Mouse (Mus musculus): ENCODE data around the gene Htr6. TPM values are rescaled to one million over a fixed set of nuclear protein-coding genes. Genes with fewer than 3 reads are reported as not detected.
A peak's percentile ranks its signal among the peaks of the same experiment; 100 is the strongest.

Htr6 gene
- polyA plus RNA-seq (2012; rRNA removed): 1.8 and 2.0 TPM in 2 replicates

DNA sequence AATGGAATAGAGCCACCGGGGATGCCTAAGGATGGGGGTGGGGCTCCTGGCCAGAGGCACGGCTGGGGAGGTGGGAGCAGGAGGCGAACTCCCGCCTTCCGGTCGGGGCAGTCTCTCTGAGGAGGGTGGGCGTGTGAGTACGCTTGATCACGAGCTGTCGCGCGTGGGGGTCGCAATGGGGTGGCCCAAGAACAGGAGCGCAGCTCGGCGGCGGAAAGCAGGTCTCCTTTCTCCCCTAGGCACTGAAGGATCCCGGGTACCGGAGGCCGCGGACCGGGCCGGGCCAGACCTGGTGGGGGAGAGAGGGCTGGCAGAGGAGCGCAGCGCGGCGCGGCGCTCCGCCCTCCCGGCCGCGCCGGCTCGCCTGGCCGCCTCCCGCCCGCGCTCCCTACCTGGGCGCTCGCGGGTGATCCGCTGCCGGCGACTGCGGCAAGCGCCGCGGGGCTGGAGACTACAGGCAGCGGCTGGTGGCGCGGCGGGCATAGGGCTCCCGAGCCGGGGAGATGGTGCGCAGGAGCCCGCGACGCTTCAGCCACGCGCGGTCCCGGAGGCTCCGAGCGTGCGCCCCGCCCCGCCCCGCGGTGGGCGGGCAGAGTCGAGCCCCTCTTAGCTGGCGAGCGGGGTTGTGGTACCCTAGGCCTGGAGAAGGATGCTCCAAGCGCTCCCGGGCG is at the start of gene Htr6:
TSS of gene Htr6 (minus strand) at position 530 of the 671 bp plus-strand sequence.
- DNase-seq (ENCODE audit: low read depth): no peak
- no peak for TF ChIP-seq POLR2A (IDR thresholded peaks at IDR 0.05; ENCODE audit: borderline replicate concordance, extremely low read depth, insufficient read depth, insufficient read length, poor library complexity, severe bottlenecking)
- TF ChIP-seq CTCF (IDR thresholded peaks at IDR 0.05; ENCODE audit: borderline replicate concordance, extremely low read depth, insufficient read depth, insufficient read length): no peak

DNA sequence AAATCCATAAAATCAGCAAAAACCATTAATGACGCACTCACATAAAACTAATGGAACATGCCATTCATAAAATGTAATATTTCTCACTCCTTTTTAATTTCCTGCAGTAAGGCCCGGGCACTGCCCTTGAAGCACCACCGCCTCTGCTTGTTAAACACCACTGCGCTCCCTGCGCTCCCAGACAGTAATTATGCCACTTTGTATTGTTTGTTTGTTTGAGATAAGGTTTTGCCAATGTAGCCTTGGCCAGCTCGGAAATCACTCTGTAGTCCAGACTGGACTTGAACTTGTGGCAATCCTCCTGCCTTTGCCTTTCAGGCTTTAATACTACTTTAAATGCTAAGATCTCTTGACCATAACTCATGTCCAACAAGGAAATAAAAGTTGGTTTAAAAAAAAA is 49.6 kb upstream of the Htr6 start:
- no peak for DNase-seq (ENCODE audit: low read depth)
- TF ChIP-seq POLR2A (IDR thresholded peaks at IDR 0.05; ENCODE audit: borderline replicate concordance, extremely low read depth, insufficient read depth, insufficient read length, poor library complexity, severe bottlenecking) (no peak), CTCF (IDR thresholded peaks at IDR 0.05; ENCODE audit: borderline replicate concordance, extremely low read depth, insufficient read depth, insufficient read length) (no peak)

- no peak for TF ChIP-seq POLR2A (IDR thresholded peaks at IDR 0.05; ENCODE audit: borderline replicate concordance, extremely low read depth, insufficient read depth, insufficient read length, poor library complexity, severe bottlenecking)
- no peak for TF ChIP-seq CTCF (IDR thresholded peaks at IDR 0.05; ENCODE audit: borderline replicate concordance, extremely low read depth, insufficient read depth, insufficient read length)
Measured at GRCm38 (mm10) chr4:139122557-139122956, 47.2 kb upstream of the Htr6 start.

GRCm38 (mm10) chr4:139120998-139121397 is 45.6 kb upstream of the Htr6 start:
- no peak for DNase-seq (ENCODE audit: low read depth)
- TF ChIP-seq CTCF (IDR thresholded peaks at IDR 0.05; ENCODE audit: borderline replicate concordance, extremely low read depth, insufficient read depth, insufficient read length) (no peak), POLR2A (IDR thresholded peaks at IDR 0.05; ENCODE audit: borderline replicate concordance, extremely low read depth, insufficient read depth, insufficient read length, poor library complexity, severe bottlenecking) (no peak)

More at GRCm38 (mm10) chr4:139122557-139122956, 47.2 kb upstream of the Htr6 start:
- DNase-seq (ENCODE audit: low read depth): no peak

- no peak for TF ChIP-seq CTCF (IDR thresholded peaks at IDR 0.05; ENCODE audit: borderline replicate concordance, extremely low read depth, insufficient read depth, insufficient read length)
- no peak for TF ChIP-seq POLR2A (IDR thresholded peaks at IDR 0.05; ENCODE audit: borderline replicate concordance, extremely low read depth, insufficient read depth, insufficient read length, poor library complexity, severe bottlenecking)
Measured at GRCm38 (mm10) chr4:139120281-139120814, 45.0 kb upstream of the Htr6 start.

GRCm38 (mm10) chr4:139116356-139117063 is 41.1 kb upstream of the Htr6 start:
- DNase-seq (ENCODE audit: low read depth): peak; percentile 63
- TF ChIP-seq POLR2A (IDR thresholded peaks at IDR 0.05; ENCODE audit: borderline replicate concordance, extremely low read depth, insufficient read depth, insufficient read length, poor library complexity, severe bottlenecking) (no peak), CTCF (IDR thresholded peaks at IDR 0.05; ENCODE audit: borderline replicate concordance, extremely low read depth, insufficient read depth, insufficient read length) (no peak)

More at GRCm38 (mm10) chr4:139120281-139120814, 45.0 kb upstream of the Htr6 start:
- DNase-seq (ENCODE audit: low read depth): no peak

GRCm38 (mm10) chr4:139115721-139116120 is 40.4 kb upstream of the Htr6 start:
- no peak for DNase-seq (ENCODE audit: low read depth)
- TF ChIP-seq POLR2A (IDR thresholded peaks at IDR 0.05; ENCODE audit: borderline replicate concordance, extremely low read depth, insufficient read depth, insufficient read length, poor library complexity, severe bottlenecking) (no peak), CTCF (IDR thresholded peaks at IDR 0.05; ENCODE audit: borderline replicate concordance, extremely low read depth, insufficient read depth, insufficient read length) (peak; percentile 36; the same call in 1 of the 2 replicates)

DNA sequence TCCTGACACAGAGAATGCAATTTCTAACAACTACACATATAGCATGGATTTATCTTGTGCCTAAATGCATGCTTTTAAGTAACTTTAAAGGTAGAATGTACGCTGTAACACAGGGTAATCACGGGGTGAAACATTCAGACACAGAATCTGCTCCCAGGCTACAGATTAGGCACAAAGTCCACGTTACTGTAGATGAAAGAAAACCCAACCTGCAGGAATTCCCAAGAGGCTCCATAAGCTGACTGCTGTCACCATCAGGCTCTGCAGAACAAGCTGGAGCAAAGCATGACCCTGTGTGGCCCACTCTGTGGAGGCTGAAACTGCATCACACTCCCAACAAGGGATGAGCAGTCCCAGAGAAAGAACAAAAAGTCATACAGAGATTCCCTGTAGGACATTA is 37.1 kb upstream of the Htr6 start:
- DNase-seq (ENCODE audit: low read depth): no peak
- TF ChIP-seq POLR2A (IDR thresholded peaks at IDR 0.05; ENCODE audit: borderline replicate concordance, extremely low read depth, insufficient read depth, insufficient read length, poor library complexity, severe bottlenecking): no peak
- TF ChIP-seq CTCF (IDR thresholded peaks at IDR 0.05; ENCODE audit: borderline replicate concordance, extremely low read depth, insufficient read depth, insufficient read length): no peak

DNA sequence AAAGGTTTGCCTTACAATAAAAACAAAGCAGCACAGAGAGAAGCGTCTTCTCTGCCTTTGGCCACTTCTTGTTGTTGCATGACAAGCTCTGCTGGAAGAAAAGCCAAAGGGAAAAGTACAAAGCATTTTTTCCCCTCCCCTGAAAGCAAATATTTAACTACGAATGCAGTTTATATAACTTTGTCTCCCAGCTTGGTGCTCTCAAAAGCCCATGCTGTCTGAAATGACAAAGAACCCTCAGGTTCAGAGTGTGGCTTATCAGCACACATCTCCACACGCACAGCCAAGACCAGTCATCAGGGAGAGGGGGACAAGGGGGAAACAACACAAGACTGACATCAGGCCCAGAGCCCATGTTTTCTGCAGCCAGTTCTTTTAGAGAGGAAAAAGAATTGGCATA is 36.1 kb upstream of the Htr6 start:
- TF ChIP-seq CTCF (IDR thresholded peaks at IDR 0.05; ENCODE audit: borderline replicate concordance, extremely low read depth, insufficient read depth, insufficient read length): no peak
- no peak for TF ChIP-seq POLR2A (IDR thresholded peaks at IDR 0.05; ENCODE audit: borderline replicate concordance, extremely low read depth, insufficient read depth, insufficient read length, poor library complexity, severe bottlenecking)
- DNase-seq (ENCODE audit: low read depth): no peak

GRCm38 (mm10) chr4:139110858-139111257 is 35.5 kb upstream of the Htr6 start:
- no peak for DNase-seq (ENCODE audit: low read depth)
- no peak for TF ChIP-seq CTCF (IDR thresholded peaks at IDR 0.05; ENCODE audit: borderline replicate concordance, extremely low read depth, insufficient read depth, insufficient read length)
- TF ChIP-seq POLR2A (IDR thresholded peaks at IDR 0.05; ENCODE audit: borderline replicate concordance, extremely low read depth, insufficient read depth, insufficient read length, poor library complexity, severe bottlenecking): no peak

- no peak for DNase-seq (ENCODE audit: low read depth)
- no peak for TF ChIP-seq CTCF (IDR thresholded peaks at IDR 0.05; ENCODE audit: borderline replicate concordance, extremely low read depth, insufficient read depth, insufficient read length)
- no peak for TF ChIP-seq POLR2A (IDR thresholded peaks at IDR 0.05; ENCODE audit: borderline replicate concordance, extremely low read depth, insufficient read depth, insufficient read length, poor library complexity, severe bottlenecking)
Measured at GRCm38 (mm10) chr4:139105453-139105852, 30.1 kb upstream of the Htr6 start.
